Mouse (Mus musculus) C2C12 (cell line): ENCODE results near the gene Skp1a. TPM values are rescaled to one million over a fixed set of nuclear protein-coding genes. Genes with fewer than 3 reads are reported as not detected.

Experiments
- H3K27me3 ChIP-seq: one replicate; pipeline ENCODE4 v1.6.1; 2011; ENCODE audit not compliant: control insufficient read depth, insufficient read depth, insufficient read length
- H3K36me3 ChIP-seq: one replicate; pipeline ENCODE4 v1.6.1; 2011; ENCODE audit not compliant: control insufficient read depth, insufficient read depth
- H3K4me3 ChIP-seq: one replicate; pipeline ENCODE4 v1.5.1; 2011; ENCODE audit warnings: mild to moderate bottlenecking, control low read depth; ENCODE audit not compliant: poor library complexity, insufficient read depth, severe bottlenecking
- H3K79me2 ChIP-seq: one replicate; pipeline ENCODE4 v1.6.1; 2011; ENCODE audit not compliant: control insufficient read depth, insufficient read depth
- H3K79me3 ChIP-seq: one replicate; pipeline ENCODE4 v1.6.1; 2011; ENCODE audit warnings: low read depth, control low read depth
- H3ac ChIP-seq: one replicate; pipeline ENCODE3; 2011; ENCODE audit warnings: low read depth; ENCODE audit not compliant: control insufficient read depth, insufficient read length
- CEBPB ChIP-seq: IDR thresholded peaks from one replicate; pipeline ENCODE4 v1.6.1; 2011; ENCODE audit warnings: low read depth, mild to moderate bottlenecking, control low read depth, moderate library complexity
- CTCF ChIP-seq: IDR thresholded peaks from one replicate; pipeline ENCODE4 v1.5.1; 2011; ENCODE audit not compliant: control insufficient read depth, insufficient read depth, insufficient read length
- FOSL1 ChIP-seq: IDR thresholded peaks from one replicate; pipeline ENCODE4 v1.8.0; 2011; ENCODE audit warnings: mild to moderate bottlenecking, low read length; ENCODE audit not compliant: poor library complexity, insufficient read depth, severe bottlenecking
- MAX ChIP-seq: IDR thresholded peaks from one replicate; pipeline ENCODE4 v1.6.1; 2011; ENCODE audit warnings: mild to moderate bottlenecking, control low read depth
- MYOD1 ChIP-seq: IDR thresholded peaks from one replicate; pipeline ENCODE4 v1.6.1; 2011; ENCODE audit warnings: low read depth; ENCODE audit not compliant: control insufficient read depth, insufficient read length
- MYOG ChIP-seq: IDR thresholded peaks from one replicate; pipeline ENCODE4 v1.6.1; 2011; ENCODE audit not compliant: control insufficient read depth, insufficient read length; ENCODE audit errors: extremely low read depth
- USF1 ChIP-seq: IDR thresholded peaks from one replicate; pipeline ENCODE4 v1.6.1; 2011; ENCODE audit warnings: low read depth, mild to moderate bottlenecking, control low read depth, moderate library complexity
- polyA plus RNA-seq: library from polyadenylated mRNA; unstranded; fragments of >200 nt; fragmentation: generic; extraction: Trizol; gene quantifications from one replicate; pipeline ENCODE4 v1.2.1, GENCODE M21; 2012; ENCODE audit warnings: missing spikeins

Gene Skp1a
- polyA plus RNA-seq, 1 experiment = 149 TPM

- H3K79me3 ChIP-seq = no peaks in the 10 kb centered on the region
Measured at GRCm38 (mm10) chr11:52277433-52278150, 45.8 kb downstream of the Skp1a start.

GRCm38 (mm10) chr11:52278164-52278563, 46.4 kb downstream of the Skp1a start:
- H3K4me3 ChIP-seq = no peak overlapping the region
- H3K36me3 ChIP-seq = no peaks in the 10 kb centered on the region
- no peak overlapping the region for H3ac ChIP-seq
- TF ChIP-seq USF1 = no peak
- TF ChIP-seq MAX = no peak
- no peak for TF ChIP-seq MYOG
- no peak for TF ChIP-seq CEBPB
- TF ChIP-seq FOSL1 = no peak
- no peak for TF ChIP-seq CTCF
- no peak for TF ChIP-seq MYOD1
- H3K27me3 ChIP-seq = no peaks in the 10 kb centered on the region
- H3K79me3 ChIP-seq = no peaks in the 10 kb centered on the region
- no peaks in the 10 kb centered on the region for H3K79me2 ChIP-seq

More at GRCm38 (mm10) chr11:52277433-52278150, 45.8 kb downstream of the Skp1a start:
- Histone ChIP-seq H3K79me2 (no peaks in the 10 kb centered on the region), H3K36me3 (no peaks in the 10 kb centered on the region), H3K27me3 (no peaks in the 10 kb centered on the region), H3K4me3 (no peak overlapping the region), H3ac (no peak overlapping the region)
- TF ChIP-seq CEBPB (no peak), MAX (no peak), CTCF (no peak), USF1 (no peak), FOSL1 (no peak), MYOD1 (no peak), MYOG (no peak)

GRCm38 (mm10) chr11:52278991-52279390, 47.2 kb downstream of the Skp1a start:
- Histone ChIP-seq H3ac (no peak overlapping the region), H3K4me3 (no peak overlapping the region), H3K27me3 (no peaks in the 10 kb centered on the region), H3K36me3 (no peaks in the 10 kb centered on the region), H3K79me3 (no peaks in the 10 kb centered on the region), H3K79me2 (no peaks in the 10 kb centered on the region)
- TF ChIP-seq CEBPB = no peak
- no peak for TF ChIP-seq MAX
- no peak for TF ChIP-seq CTCF
- no peak for TF ChIP-seq MYOD1
- TF ChIP-seq MYOG = no peak
- no peak for TF ChIP-seq USF1
- no peak for TF ChIP-seq FOSL1

- TF ChIP-seq MYOG (no peak), CTCF (no peak), CEBPB (no peak), FOSL1 (no peak), MAX (no peak), USF1 (no peak), MYOD1 (no peak)
- Histone ChIP-seq H3ac (no peak overlapping the region), H3K36me3 (no peaks in the 10 kb centered on the region)
Measured at GRCm38 (mm10) chr11:52279611-52280145, 47.9 kb downstream of the Skp1a start.

GRCm38 (mm10) chr11:52280566-52281455, 49.0 kb downstream of the Skp1a start:
- H3K4me3 ChIP-seq = no peak overlapping the region

More at GRCm38 (mm10) chr11:52279611-52280145, 47.9 kb downstream of the Skp1a start:
- Histone ChIP-seq H3K79me3 (no peaks in the 10 kb centered on the region), H3K4me3 (no peak overlapping the region), H3K79me2 (no peaks in the 10 kb centered on the region), H3K27me3 (no peaks in the 10 kb centered on the region)

More at GRCm38 (mm10) chr11:52280566-52281455, 49.0 kb downstream of the Skp1a start:
- no peaks in the 10 kb centered on the region for H3K27me3 ChIP-seq
- no peaks in the 10 kb centered on the region for H3K79me3 ChIP-seq
- H3K36me3 ChIP-seq = no peaks in the 10 kb centered on the region
- TF ChIP-seq MYOD1 = no peak
- TF ChIP-seq MYOG = no peak
- TF ChIP-seq CEBPB = no peak
- TF ChIP-seq USF1 = no peak
- TF ChIP-seq MAX = no peak
- no peak overlapping the region for H3ac ChIP-seq
- no peaks in the 10 kb centered on the region for H3K79me2 ChIP-seq
